In genomic region chr6:136025801-136026200, GRCm38 (mm10) we compare ENCODE assay signal across 17 mouse cellular contexts.
"Had no signal": no experiment of that assay in that cellular context is flagged by ENCODE, and none has a peak within 500 bp of the region (broad histone marks: within the 10 kb centered on the region; RNA-seq: fewer than 3 reads in every experiment).

No protein-coding gene starts in this region.

- H3K4me1 ChIP-seq: liver, embryonic 13.5 days; liver, embryonic 15.5 days; lung, embryonic 15.5 days; midbrain, embryonic 12.5 days; stomach, embryonic 15.5 days had no signal

- H3K27ac ChIP-seq: liver, embryonic 13.5 days; liver, embryonic 15.5 days; lung, embryonic 15.5 days; macrophage; midbrain, embryonic 12.5 days; neural tube, embryonic 13.5 days; stomach, embryonic 15.5 days; stomach, postnatal 0 days had no signal

- H3K9me3 ChIP-seq: liver, embryonic 15.5 days; lung, embryonic 15.5 days; midbrain, embryonic 12.5 days; neural tube, embryonic 13.5 days; stomach, embryonic 15.5 days had no signal

- H3K27me3 ChIP-seq: liver, embryonic 13.5 days; liver, embryonic 15.5 days; lung, embryonic 15.5 days; midbrain, embryonic 12.5 days; neural tube, embryonic 13.5 days; stomach, embryonic 15.5 days had no signal

- H3K4me2 ChIP-seq: liver, embryonic 13.5 days; liver, embryonic 15.5 days; lung, embryonic 15.5 days; midbrain, embryonic 12.5 days; neural tube, embryonic 13.5 days; stomach, embryonic 15.5 days had no signal

- H3K9ac ChIP-seq: liver, embryonic 13.5 days; liver, embryonic 15.5 days; liver, postnatal 0 days; lung, embryonic 15.5 days; midbrain, embryonic 12.5 days; neural tube, embryonic 13.5 days; stomach, embryonic 15.5 days had no signal

- H3K4me3 ChIP-seq: liver, embryonic 13.5 days; liver, embryonic 15.5 days; lung, embryonic 15.5 days; midbrain, embryonic 12.5 days; neural tube, embryonic 13.5 days; stomach, embryonic 15.5 days had no signal

- H3K36me3 ChIP-seq: liver, embryonic 13.5 days; liver, embryonic 15.5 days; lung, embryonic 15.5 days; midbrain, embryonic 12.5 days; neural tube, embryonic 13.5 days; stomach, embryonic 15.5 days had no signal

- DNase-seq: liver, embryonic 13.5 days; liver, postnatal 0 days; lung, adult 2 months; lung, postnatal 14 days; lung, postnatal 36 days; right cerebral cortex, postnatal 14 days; thymus, adult 2 months; thymus, postnatal 25 days; thymus, postnatal 4 days had no signal

- ATAC-seq: liver, postnatal 0 days; lung, postnatal 0 days had no signal
